Mouse (Mus musculus) left cerebral cortex, adult 11 months (tissue): ENCODE measurements around the gene Gm17268.

Experiments
- DNase-seq: peaks from one replicate; pipeline ENCODE4 v3.0.0; 2022; ENCODE audit warnings: low spot score

Gene Gm17268

GRCm38 (mm10) chr11:82032136-82032535 is 6.2 kb downstream of the Gm17268 start:
- DNase-seq: no peak

GRCm38 (mm10) chr11:82030171-82030570 is 8.2 kb downstream of the Gm17268 start:
- DNase-seq: no peak

- DNase-seq: no peak
Observed at GRCm38 (mm10) chr11:82023769-82024168, 14.6 kb downstream of the Gm17268 start.

- DNase-seq: no peak
Observed at GRCm38 (mm10) chr11:82022504-82023056, 15.8 kb downstream of the Gm17268 start.

GRCm38 (mm10) chr11:82021406-82021805 is 17.0 kb downstream of the Gm17268 start:
- DNase-seq: no peak

- DNase-seq: no peak
Observed at GRCm38 (mm10) chr11:82019793-82020192, 18.6 kb downstream of the Gm17268 start.

GRCm38 (mm10) chr11:82019389-82019788 is 19.0 kb downstream of the Gm17268 start:
- DNase-seq: no peak

- no peak for DNase-seq
Observed at GRCm38 (mm10) chr11:82016181-82016780, 22.1 kb downstream of the Gm17268 start.

- no peak for DNase-seq
Observed at GRCm38 (mm10) chr11:82015066-82015465, 23.3 kb downstream of the Gm17268 start.

- DNase-seq: no peak
Observed at GRCm38 (mm10) chr11:82013756-82014155, 24.6 kb downstream of the Gm17268 start.

DNA sequence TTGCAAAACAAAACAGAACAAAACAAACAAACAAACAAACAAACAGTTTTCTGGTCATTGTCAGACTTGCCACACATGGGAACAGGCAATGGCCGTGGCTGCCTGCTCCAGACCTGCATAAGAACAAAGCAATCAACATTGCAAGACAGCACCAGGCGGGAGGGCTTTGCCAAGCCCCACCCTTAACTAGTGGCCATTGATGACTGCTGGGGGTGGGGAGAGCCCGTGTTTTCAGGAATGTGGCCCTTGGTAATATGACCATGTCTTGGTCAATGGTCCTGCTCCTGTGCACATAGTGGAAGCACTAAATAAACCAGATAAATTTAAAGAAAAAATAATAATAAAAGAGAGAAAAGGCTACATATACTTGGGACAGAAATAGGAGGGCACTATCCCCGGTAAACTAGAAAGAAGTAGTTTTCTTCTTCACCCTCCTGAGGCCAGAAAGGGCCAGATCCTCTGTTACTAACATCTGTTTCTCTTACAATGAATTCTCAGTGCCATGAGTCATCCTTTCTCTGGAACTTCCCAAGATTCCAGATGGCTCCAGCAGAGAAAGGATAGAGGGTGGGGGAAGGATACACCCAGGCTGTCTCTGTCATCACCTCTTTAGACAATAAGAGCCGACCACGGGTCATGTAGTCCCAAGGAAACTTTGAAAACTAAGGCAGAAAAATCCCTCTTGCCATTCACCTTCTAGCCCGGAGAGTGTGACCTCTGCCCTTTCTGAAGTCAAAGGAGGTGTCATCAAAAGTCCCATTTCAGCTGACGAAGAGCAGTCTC is 26.8 kb downstream of the Gm17268 start:
- DNase-seq: no peak

GRCm38 (mm10) chr11:82010115-82010514 is 28.2 kb downstream of the Gm17268 start:
- no peak for DNase-seq

DNA sequence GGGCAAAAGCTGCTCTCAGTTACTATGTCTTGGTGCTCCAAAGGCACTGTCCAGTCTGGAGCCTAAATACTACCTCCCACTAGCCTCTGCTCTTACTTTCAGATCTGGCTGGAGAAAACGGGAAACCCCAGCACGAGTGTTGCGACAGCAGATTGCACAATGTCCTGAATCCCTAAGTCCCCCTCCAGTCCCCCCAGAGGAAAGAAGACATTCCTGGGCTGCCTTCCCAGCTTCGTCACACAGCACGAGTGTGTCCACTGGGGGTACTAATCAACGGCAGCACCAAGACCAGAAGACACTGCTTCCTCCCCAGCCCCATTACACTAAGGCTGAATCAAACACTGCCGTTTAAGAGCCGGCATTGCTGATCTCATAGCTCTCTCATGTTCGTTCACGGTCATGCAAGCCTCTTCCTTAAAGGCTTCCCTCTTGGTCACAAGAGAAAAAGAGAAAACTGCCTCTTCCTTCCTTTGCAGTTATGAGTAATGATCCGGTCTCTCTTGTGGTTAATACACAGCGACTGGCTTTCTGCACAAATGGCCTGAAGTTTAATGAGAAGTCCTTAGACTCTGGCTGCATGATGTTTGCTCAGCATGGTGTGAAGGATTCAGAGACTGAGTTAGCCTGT is 31.5 kb downstream of the Gm17268 start:
- DNase-seq: no peak

DNA sequence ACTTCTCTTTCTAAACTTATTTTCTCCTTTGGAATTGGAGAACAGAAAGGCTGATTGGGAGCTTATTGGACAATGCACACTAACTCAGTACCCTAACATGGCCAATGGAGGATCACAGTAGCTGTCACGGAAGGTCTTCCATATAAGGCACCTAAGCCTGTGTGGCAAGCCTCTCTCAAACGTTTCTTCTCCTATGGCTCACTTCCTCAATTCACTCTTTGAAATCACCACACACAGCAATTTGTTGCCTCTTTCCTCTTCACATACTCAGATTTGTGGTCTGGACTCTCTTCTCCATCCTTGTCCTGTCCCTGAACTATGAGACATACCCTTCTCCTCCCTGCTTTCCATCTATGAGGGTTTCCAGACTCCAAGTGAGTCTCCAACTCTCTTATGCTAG is 33.6 kb downstream of the Gm17268 start:
- DNase-seq: no peak

GRCm38 (mm10) chr11:82000581-82000980 is 37.8 kb downstream of the Gm17268 start:
- no peak for DNase-seq

- no peak for DNase-seq
Observed at GRCm38 (mm10) chr11:81999469-81999868, 38.9 kb downstream of the Gm17268 start.

DNA sequence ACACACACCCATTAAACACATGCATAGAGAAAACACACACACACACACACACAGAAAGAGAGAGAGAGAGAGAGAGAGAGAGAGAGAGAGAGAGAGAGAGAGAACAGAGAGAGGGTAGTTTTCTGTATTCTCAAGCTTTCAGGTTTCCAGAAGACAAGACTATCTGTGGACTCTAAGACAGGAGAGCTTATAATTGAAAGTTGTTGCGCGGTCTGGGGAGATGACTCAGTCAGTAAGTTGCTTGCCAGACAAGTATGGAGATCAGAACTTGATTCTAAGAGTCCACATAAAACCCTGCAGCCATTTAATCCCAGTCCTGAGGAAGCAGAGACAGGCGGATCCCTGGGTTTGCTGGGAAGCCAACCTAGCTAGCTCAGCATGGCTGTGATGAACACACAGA is 39.7 kb downstream of the Gm17268 start:
- DNase-seq: no peak

DNA sequence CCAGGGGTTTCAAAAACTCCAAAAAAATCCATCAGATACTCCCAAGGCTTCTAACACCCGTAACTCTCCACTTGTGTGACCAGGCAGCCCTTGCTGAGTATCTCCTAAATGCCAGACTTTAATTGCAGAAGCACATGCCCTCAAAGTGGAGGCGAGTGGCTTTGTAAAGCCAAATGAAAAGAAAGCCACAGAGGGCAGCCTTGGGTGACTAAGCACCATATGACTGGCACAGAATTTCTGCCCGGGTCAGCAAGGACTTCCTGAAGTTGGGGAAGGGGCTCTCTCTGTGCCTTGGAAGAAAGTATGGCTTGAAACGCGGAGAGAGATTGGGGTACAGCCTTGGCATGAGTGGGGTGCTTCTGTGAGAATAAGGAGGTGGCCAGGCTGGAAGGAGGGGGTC is 41.3 kb downstream of the Gm17268 start:
- DNase-seq: no peak

- DNase-seq: peak; percentile 81
Observed at GRCm38 (mm10) chr11:81996172-81996841, 42.1 kb downstream of the Gm17268 start.

DNA sequence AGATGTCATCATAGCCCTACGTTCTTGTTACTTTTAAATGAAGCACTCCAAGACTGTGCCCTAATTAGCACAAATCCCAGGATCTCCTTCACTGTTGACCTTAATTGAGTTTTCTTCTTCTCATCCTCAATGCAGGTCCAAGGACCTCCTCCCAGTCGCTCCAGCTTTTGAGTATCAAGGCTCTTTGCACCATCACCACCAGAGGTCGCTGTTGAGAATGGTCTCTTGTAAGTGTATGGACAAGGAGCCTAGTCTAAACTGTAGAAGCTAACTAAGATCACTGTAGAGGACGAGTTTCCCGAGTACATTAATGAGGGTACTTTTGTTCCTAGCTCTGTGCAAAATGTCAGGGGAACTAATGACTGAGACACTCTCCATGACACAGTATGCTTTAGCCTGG is 55.2 kb downstream of the Gm17268 start:
- DNase-seq: no peak

- no peak for DNase-seq
Observed at GRCm38 (mm10) chr11:81982191-81982590, 56.2 kb downstream of the Gm17268 start.
